ENCODE assay signal across 8 mouse cellular contexts in the genomic region with DNA sequence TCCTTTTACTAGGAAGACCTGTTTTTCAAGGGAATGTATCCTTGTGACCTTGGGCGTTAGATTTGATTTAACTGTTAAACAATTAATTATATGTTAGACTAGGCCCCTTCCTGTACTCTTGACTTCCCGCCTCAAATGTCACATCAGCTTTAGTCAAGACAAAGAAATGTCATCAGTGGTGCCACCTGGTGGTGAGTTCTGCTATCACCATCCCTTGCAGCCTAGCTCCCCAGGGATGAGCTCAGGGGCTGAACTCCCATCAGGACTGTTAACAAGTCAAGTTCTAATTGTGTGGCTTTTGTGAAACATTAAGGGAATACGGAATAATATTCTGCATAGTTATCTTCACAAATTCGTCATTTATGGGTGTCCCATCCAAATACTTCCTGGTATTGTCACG.
DNase-seq lines count a peak whose midpoint lies in the region.

No protein-coding gene starts in this region.

- intact Hi-C loops in left cerebral cortex, postnatal 25 days (cut with DNase I) = no loop called here

- peak; percentile 34 to 76 for DNase-seq in adrenal gland, adult (ENCODE audit: inconsistent age in 2 of 2, low spot score in 1 of 2)
- DNase-seq in adrenal gland, adult 8-10 months = no peak
- peak; percentile 19 to 65 for DNase-seq in left cerebral cortex, adult 18-20 months (ENCODE audit: low spot score in 2 of 2)
- no peak for DNase-seq in left cerebral cortex, postnatal 25 days (ENCODE audit: low spot score in 2 of 2)
- DNase-seq in R1 (ENCODE audit: low read depth, low spot score) = peak; percentile 67
- peak; percentile 73 for DNase-seq in embryo, embryonic 10.5 days (ENCODE audit: low spot score)
- DNase-seq in lung, postnatal 36 days = peak; percentile 49
- DNase-seq in thymus, postnatal 25 days = peak; percentile 60

Comparison
In these comparisons a context has a peak if more than half of its experiments do, and no peak if none do; other contexts are left out.
1. DNase-seq: peak in adrenal gland, adult (2 of 2), left cerebral cortex, adult 18-20 months (2 of 2), R1 (single experiment), embryo, embryonic 10.5 days (single experiment), lung, postnatal 36 days (single experiment) and thymus, postnatal 25 days (single experiment); none in adrenal gland, adult 8-10 months (single experiment) and left cerebral cortex, postnatal 25 days (0 of 2).